25 mouse cellular contexts compared by ENCODE assay signal in genomic region chr11:64776691-64777090, GRCm38 (mm10).
DNase-seq lines count a peak whose midpoint lies in the region; ATAC-seq lines count a peak whose summit lies in the region.
"Had no signal": no experiment of that assay in that cellular context is flagged by ENCODE, and none has a peak within 500 bp of the region (broad histone marks: within the 10 kb centered on the region; RNA-seq: fewer than 3 reads in every experiment).

No protein-coding gene starts in this region.

- no peak overlapping the region for H3K27ac ChIP-seq in midbrain, embryonic 15.5 days
- H3K27ac ChIP-seq: embryonic facial prominence, embryonic 12.5 days; forebrain, embryonic 13.5 days; hindbrain, postnatal 0 days; kidney, postnatal 0 days; layer of hippocampus, adult 2 months; limb, embryonic 15.5 days; liver, embryonic 15.5 days had no signal

- H3K27me3 ChIP-seq in midbrain, embryonic 15.5 days (replicated peaks), result no peaks in the 10 kb centered on the region
- H3K27me3 ChIP-seq: embryonic facial prominence, embryonic 12.5 days; forebrain, embryonic 13.5 days; limb, embryonic 15.5 days; liver, embryonic 15.5 days; megakaryocyte, embryonic 14.5 days had no signal

- H3K4me3 ChIP-seq in midbrain, embryonic 15.5 days, result no peak overlapping the region
- H3K4me3 ChIP-seq: embryonic facial prominence, embryonic 12.5 days; erythroblast, embryonic 14.5 days; forebrain, embryonic 13.5 days; layer of hippocampus, adult 2 months; limb, embryonic 15.5 days; liver, embryonic 15.5 days; megakaryocyte, embryonic 14.5 days; myocyte had no signal

- no peak overlapping the region for H3K9ac ChIP-seq in midbrain, embryonic 15.5 days
- H3K9ac ChIP-seq: embryonic facial prominence, embryonic 12.5 days; forebrain, embryonic 13.5 days; limb, embryonic 15.5 days; liver, embryonic 15.5 days had no signal

- H3K9me3 ChIP-seq in midbrain, embryonic 15.5 days, result no peaks in the 10 kb centered on the region
- H3K9me3 ChIP-seq: embryonic facial prominence, embryonic 12.5 days; forebrain, embryonic 13.5 days; G1E; limb, embryonic 15.5 days; liver, embryonic 15.5 days; megakaryocyte, embryonic 14.5 days had no signal

- no peaks in the 10 kb centered on the region for H3K4me1 ChIP-seq in midbrain, embryonic 15.5 days
- H3K4me1 ChIP-seq: limb, embryonic 15.5 days; liver, embryonic 15.5 days had no signal

- ATAC-seq in frontal cortex, adult (ENCODE audit: low TSS enrichment), result peak; percentile 89
- ATAC-seq in midbrain, embryonic 15.5 days (replicated peaks), result no peak
- ATAC-seq: forebrain, embryonic 13.5 days; hindbrain, postnatal 0 days; intestine, postnatal 0 days had no signal

- 85% methylated on average over 5 of the region's 5 CpGs for WGBS in midbrain, embryonic 15.5 days

- no peaks in the 10 kb centered on the region for H3K36me3 ChIP-seq in midbrain, embryonic 15.5 days (replicated peaks)
- H3K36me3 ChIP-seq: embryonic facial prominence, embryonic 12.5 days; G1E; limb, embryonic 15.5 days; liver, embryonic 15.5 days had no signal

- DNase-seq in frontal cortex, postnatal 10 days (ENCODE audit: low spot score in 2 of 2), result no peak
- peak; percentile 9 for DNase-seq in lung, postnatal 10 days
- no peak for DNase-seq in lung, postnatal 36 days
- DNase-seq in right cerebral cortex, adult 18-20 months, result peak; percentile 40
- DNase-seq in telencephalon, adult 2 months (ENCODE audit: low read depth, low spot score), result peak; percentile 16
- no peak for DNase-seq in MN1 (ENCODE audit: low spot score)
- DNase-seq: cerebellum, adult 8-10 months; heart, adult 11 months; lung, postnatal 14 days; midbrain, embryonic 14.5 days; thymus, adult 2 months had no signal

- no peak overlapping the region for H3K4me2 ChIP-seq in midbrain, embryonic 15.5 days
- H3K4me2 ChIP-seq: embryonic facial prominence, embryonic 12.5 days; forebrain, embryonic 13.5 days; limb, embryonic 15.5 days; liver, embryonic 15.5 days had no signal

Comparison
In these comparisons a context has a peak if more than half of its experiments do, and no peak if none do; other contexts are left out.
1. DNase-seq: peak in lung, postnatal 10 days (single experiment), right cerebral cortex, adult 18-20 months (single experiment) and telencephalon, adult 2 months (single experiment); none in frontal cortex, postnatal 10 days (0 of 2), lung, postnatal 36 days (single experiment) and MN1 (single experiment).